Mouse (Mus musculus) kidney, postnatal 0 days (tissue): Measurements from ENCODE around the gene Mia2. TPM values are rescaled to one million over a fixed set of nuclear protein-coding genes. Genes with fewer than 3 reads are reported as not detected.

Source experiments
- ATAC-seq: fragments of 200-750 bp; cut with Nextera tagmentation; replicated peaks from 2 replicates; pipeline ENCODE4 v1.8.0; 2017; ENCODE audit warnings: low read depth, moderate number of reproducible peaks, moderate TSS enrichment, moderate library complexity; ENCODE audit not compliant: low FRiP score
- DNase-seq: peaks from one replicate; pipeline ENCODE4 v3.0.0-alpha.2; 2016; ENCODE audit warnings: low spot score
- H3K27ac ChIP-seq: fragments of 300-500 bp; sonication (generic); 2 replicates; pipeline ENCODE4 v1.5.1; 2014; ENCODE audit warnings: mild to moderate bottlenecking
- H3K27me3 ChIP-seq: fragments of 300-500 bp; sonication (generic); 2 replicates; pipeline ENCODE4 v1.6.1; 2014; ENCODE audit warnings: low read length, mixed read lengths; ENCODE audit not compliant: insufficient read depth
- H3K36me3 ChIP-seq: fragments of 300-500 bp; sonication (generic); 2 replicates; pipeline ENCODE4 v1.6.1; 2014; ENCODE audit warnings: low read length, mixed read lengths; ENCODE audit not compliant: insufficient read depth
- H3K4me1 ChIP-seq: fragments of 300-500 bp; sonication (generic); replicated peaks from 2 replicates; pipeline ENCODE4 v1.6.1; 2014; ENCODE audit warnings: antibody characterized with exemption, low read length, mixed read lengths; ENCODE audit not compliant: insufficient read depth
- H3K4me2 ChIP-seq: fragments of 300-500 bp; sonication (generic); 2 replicates; pipeline ENCODE4 v1.6.1; 2014; ENCODE audit warnings: mild to moderate bottlenecking, low read length, moderate library complexity, mixed read lengths
- H3K4me3 ChIP-seq: fragments of 300-500 bp; sonication (generic); replicated peaks from 2 replicates; pipeline ENCODE4 v1.5.1; 2014; ENCODE audit warnings: low read depth, low read length
- H3K9ac ChIP-seq: fragments of 300-500 bp; sonication (generic); 2 replicates; pipeline ENCODE4 v1.6.1; 2014; ENCODE audit warnings: low read depth, low read length
- H3K9me3 ChIP-seq: fragments of 300-500 bp; sonication (generic); replicated peaks from 2 replicates; pipeline ENCODE4 v1.6.1; 2016; ENCODE audit warnings: low read length, inconsistent platforms, mixed read lengths
- CTCF ChIP-seq: IDR thresholded peaks from 2 replicates; pipeline ENCODE4 v1.5.1; 2016; ENCODE audit warnings: antibody characterized with exemption, low read depth, mild to moderate bottlenecking, moderate library complexity
- WGBS: fragments of 180-500 bp; shearing (Covaris S2); extraction: QIAGEN DNeasy Blood & Tissue Kit; methylation state at CpG from one replicate; pipeline ENCODE4 v1.1.7; 2014; 5-methylcytosine and 5-hydroxymethylcytosine counted together
- polyA plus RNA-seq: library from polyadenylated mRNA; unstranded; fragments of >200 nt; fragmentation: Nextera tagmentation; extraction: Ambion mirVana; gene quantifications from 2 replicates; pipeline ENCODE4 v1.2.1, GENCODE M21; 2015

Mia2 gene
- polyA plus RNA-seq, 1 experiment from 2014 or later = 91.6 TPM

- Histone ChIP-seq H3K4me1 (no peaks in the 10 kb centered on the region), H3K27me3 (no peaks in the 10 kb centered on the region), H3K9me3 (no peaks in the 10 kb centered on the region), H3K27ac (no peak overlapping the region), H3K9ac (no peak overlapping the region), H3K4me3 (no peak overlapping the region), H3K4me2 (no peak overlapping the region), H3K36me3 (no peaks in the 10 kb centered on the region)
- WGBS = 81% methylated on average over 5 of the region's 5 CpGs
- ATAC-seq = no peak
- DNase-seq = no peak
- TF ChIP-seq CTCF = no peak
Observed at GRCm38 (mm10) chr12:59086171-59086570, 9.4 kb upstream of the Mia2 start.

GRCm38 (mm10) chr12:59093543-59093942 lies 2.1 kb upstream of the Mia2 start:
- no peak overlapping the region for H3K9ac ChIP-seq
- H3K4me3 ChIP-seq = no peak overlapping the region
- no peak for TF ChIP-seq CTCF
- 55% methylated on average over 2 of the region's 2 CpGs for WGBS
- no peaks in the 10 kb centered on the region for H3K4me1 ChIP-seq
- ATAC-seq (no peak), DNase-seq (no peak)
- no peak overlapping the region for H3K4me2 ChIP-seq
- no peak overlapping the region for H3K27ac ChIP-seq
- H3K9me3 ChIP-seq = no peaks in the 10 kb centered on the region
- no peaks in the 10 kb centered on the region for H3K27me3 ChIP-seq
- H3K36me3 ChIP-seq = no peaks in the 10 kb centered on the region

GRCm38 (mm10) chr12:59104771-59105170 lies 9.2 kb downstream of the Mia2 start:
- no peaks in the 10 kb centered on the region for H3K36me3 ChIP-seq
- DNase-seq (no peak), ATAC-seq (no peak)
- no peak overlapping the region for H3K4me2 ChIP-seq
- WGBS = 69% methylated on average over 5 of the region's 5 CpGs
- H3K9me3 ChIP-seq = no peaks in the 10 kb centered on the region
- no peak overlapping the region for H3K9ac ChIP-seq
- no peak overlapping the region for H3K4me3 ChIP-seq
- no peak overlapping the region for H3K27ac ChIP-seq
- no peaks in the 10 kb centered on the region for H3K4me1 ChIP-seq
- no peak for TF ChIP-seq CTCF
- no peaks in the 10 kb centered on the region for H3K27me3 ChIP-seq

- Histone ChIP-seq H3K4me2 (no peak overlapping the region), H3K9ac (no peak overlapping the region), H3K4me1 (no peaks in the 10 kb centered on the region), H3K27ac (no peak overlapping the region), H3K27me3 (no peaks in the 10 kb centered on the region), H3K36me3 (no peaks in the 10 kb centered on the region), H3K4me3 (no peak overlapping the region), H3K9me3 (no peaks in the 10 kb centered on the region)
- ATAC-seq = no peak
- no peak for DNase-seq
- 61% methylated on average over 6 of the region's 6 CpGs for WGBS
- no peak for TF ChIP-seq CTCF
Observed at GRCm38 (mm10) chr12:59105914-59106313, 10.3 kb downstream of the Mia2 start.

GRCm38 (mm10) chr12:59106491-59106890 lies 10.9 kb downstream of the Mia2 start:
- Histone ChIP-seq H3K9me3 (no peaks in the 10 kb centered on the region), H3K36me3 (no peaks in the 10 kb centered on the region), H3K4me2 (no peak overlapping the region), H3K4me3 (no peak overlapping the region), H3K27me3 (no peaks in the 10 kb centered on the region), H3K9ac (no peak overlapping the region), H3K4me1 (no peaks in the 10 kb centered on the region), H3K27ac (no peak overlapping the region)
- DNase-seq = no peak
- ATAC-seq = no peak
- no peak for TF ChIP-seq CTCF
- WGBS = 85% methylated on average over 5 of the region's 5 CpGs

GRCm38 (mm10) chr12:59107926-59108325 lies 12.3 kb downstream of the Mia2 start:
- ATAC-seq = no peak
- no peak overlapping the region for H3K4me3 ChIP-seq
- H3K36me3 ChIP-seq = no peaks in the 10 kb centered on the region
- WGBS = 84% methylated on average over 4 of the region's 4 CpGs
- no peaks in the 10 kb centered on the region for H3K27me3 ChIP-seq
- no peak for DNase-seq
- no peak for TF ChIP-seq CTCF
- no peak overlapping the region for H3K9ac ChIP-seq
- H3K27ac ChIP-seq = no peak overlapping the region
- H3K9me3 ChIP-seq = no peaks in the 10 kb centered on the region
- no peak overlapping the region for H3K4me2 ChIP-seq
- H3K4me1 ChIP-seq = no peaks in the 10 kb centered on the region

GRCm38 (mm10) chr12:59117184-59117583 lies 21.6 kb downstream of the Mia2 start:
- ATAC-seq (no peak), DNase-seq (no peak)
- TF ChIP-seq CTCF = no peak
- WGBS = 82% methylated on average over 3 of the region's 3 CpGs
- no peaks in the 10 kb centered on the region for H3K9me3 ChIP-seq
- H3K4me3 ChIP-seq = no peak overlapping the region
- no peak overlapping the region for H3K27ac ChIP-seq
- no peaks in the 10 kb centered on the region for H3K27me3 ChIP-seq
- H3K4me2 ChIP-seq = no peak overlapping the region
- no peak overlapping the region for H3K9ac ChIP-seq
- no peaks in the 10 kb centered on the region for H3K4me1 ChIP-seq
- H3K36me3 ChIP-seq = no peaks in the 10 kb centered on the region
